Mouse (Mus musculus) forebrain, postnatal 0 days (tissue): ENCODE measurements around the gene Scgb2a2. TPM values are rescaled to one million over a fixed set of nuclear protein-coding genes. Genes with fewer than 3 reads are reported as not detected.
A peak's percentile ranks its signal among the peaks of the same experiment; 100 is the strongest.
"Not testable (repeated sequence)": the region's sequence is repeated elsewhere in the genome, so short reads cannot be mapped to it uniquely, and the experiment has no call there.

Experiments used
- ATAC-seq: fragments of 200-750 bp; cut with Nextera tagmentation; 2 replicates; pipeline ENCODE4 v1.8.0; 2017; ENCODE audit warnings: mild to moderate bottlenecking, moderate library complexity
- DNase-seq: peaks from one replicate; pipeline ENCODE4 v3.0.0-alpha.2; 2015
- H3K27ac ChIP-seq: fragments of 300-500 bp; sonication (generic); 2 replicates; pipeline ENCODE4 v1.5.1; 2014; ENCODE audit warnings: low read depth, mild to moderate bottlenecking, antibody characterized with exemption, low read length, moderate library complexity, mixed read lengths
- H3K27me3 ChIP-seq: fragments of 300-500 bp; sonication (generic); 2 replicates; pipeline ENCODE4 v1.6.1; 2014; ENCODE audit warnings: mild to moderate bottlenecking, low read length, mixed read lengths; ENCODE audit not compliant: insufficient read depth
- H3K36me3 ChIP-seq: fragments of 300-500 bp; sonication (generic); 2 replicates; pipeline ENCODE4 v1.6.1; 2014; ENCODE audit warnings: mild to moderate bottlenecking, moderate library complexity; ENCODE audit not compliant: insufficient read depth
- H3K4me1 ChIP-seq: fragments of 300-500 bp; sonication (generic); 2 replicates; pipeline ENCODE4 v1.6.1; 2014; ENCODE audit warnings: antibody characterized with exemption; ENCODE audit not compliant: insufficient read depth
- H3K4me2 ChIP-seq: fragments of 300-500 bp; sonication (generic); 2 replicates; pipeline ENCODE4 v1.6.1; 2014; ENCODE audit warnings: low read depth, mild to moderate bottlenecking, moderate library complexity
- H3K4me3 ChIP-seq: fragments of 300-500 bp; sonication (generic); 2 replicates; pipeline ENCODE4 v1.5.1; 2014; ENCODE audit warnings: low read depth, low read length, mixed read lengths
- H3K9ac ChIP-seq: fragments of 300-500 bp; sonication (generic); 2 replicates; pipeline ENCODE4 v1.6.1; 2014; ENCODE audit warnings: mild to moderate bottlenecking
- H3K9me3 ChIP-seq: fragments of 300-500 bp; sonication (generic); 2 replicates; pipeline ENCODE4 v1.6.1; 2016; ENCODE audit warnings: low read length
- CTCF ChIP-seq: sonication (generic); IDR thresholded peaks from 2 replicates; pipeline ENCODE4 v1.5.1; 2016; ENCODE audit warnings: antibody characterized with exemption, control low read depth, low read depth
- WGBS: fragments of 180-500 bp; shearing (Covaris S2); extraction: QIAGEN DNeasy Blood & Tissue Kit; methylation state at CpG from one replicate; pipeline ENCODE4 v1.1.7; 2014; 5-methylcytosine and 5-hydroxymethylcytosine counted together
- microRNA-seq, 2 experiments: library from miRNA; unstranded; fragments of <30 nt; microRNA quantifications; one replicate each; pipeline ENCODE4; 2016
- polyA plus RNA-seq: library from polyadenylated mRNA; unstranded; fragments of >200 nt; fragmentation: Nextera tagmentation; extraction: Ambion mirVana; gene quantifications from 2 replicates; pipeline ENCODE4 v1.2.1, GENCODE M21; 2015
- total RNA-seq: library from RNA; depleted of rRNA; stranded (reverse); fragments of >200 nt; gene quantifications from 2 replicates; pipeline ENCODE4 v1.2.3, GENCODE M21; 2014; rRNA removed

Scgb2a2 gene
- total and polyA plus RNA-seq, 2 experiments from 2014 or later: not detected

DNA sequence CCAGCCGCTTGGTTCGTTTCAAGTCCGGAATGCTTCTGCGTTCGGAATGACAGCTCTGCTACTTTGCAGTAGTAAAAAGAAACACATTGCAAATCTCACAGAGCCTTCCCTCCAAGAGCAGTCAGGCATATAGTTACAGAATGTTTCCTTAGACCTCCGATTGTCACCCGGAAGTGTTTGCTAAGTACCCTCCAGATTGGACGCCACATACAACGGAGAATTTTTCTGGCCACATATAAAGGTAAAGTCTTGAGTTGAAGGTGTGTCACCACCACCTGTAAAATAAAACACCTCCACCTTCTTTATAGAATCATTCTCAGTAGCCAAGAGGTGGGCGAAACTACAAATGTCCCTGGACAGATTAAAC, 52.4 kb downstream of the Scgb2a2 start:
- 9% methylated on average over 10 of the region's 10 CpGs for WGBS
- peak overlapping the region; percentile 52 for H3K4me2 ChIP-seq

DNA sequence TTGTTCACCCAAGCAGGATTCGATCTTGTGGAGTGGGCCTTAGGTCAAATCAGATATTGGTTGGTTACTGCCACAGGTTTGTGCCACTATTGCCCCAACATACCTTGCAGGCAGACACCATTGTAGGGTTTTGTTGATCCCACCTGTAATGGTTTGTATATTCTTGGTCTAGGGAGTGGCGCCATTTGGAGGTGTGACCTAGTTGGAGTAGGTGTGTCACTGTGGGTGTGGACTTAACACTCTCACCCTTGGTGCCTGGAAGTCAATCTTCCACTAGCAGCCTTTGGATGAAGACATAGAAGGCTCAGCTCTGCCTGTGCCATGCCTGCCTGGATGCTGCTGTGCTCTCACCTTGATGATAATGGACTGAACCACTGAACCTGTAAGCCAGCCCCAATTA, 53.3 kb downstream of the Scgb2a2 start:
- not testable (repeated sequence) for ATAC-seq, H3K4me2 ChIP-seq, DNase-seq, H3K9me3 ChIP-seq, H3K9ac ChIP-seq, H3K36me3 ChIP-seq, H3K4me1 ChIP-seq, H3K27ac ChIP-seq, H3K4me3 ChIP-seq, H3K27me3 ChIP-seq
- 100% methylated on average over 2 of the region's 2 CpGs for WGBS

More for the DNA sequence above, 52.4 kb downstream of the Scgb2a2 start:
- peak; percentile 81 for ATAC-seq
- Histone ChIP-seq H3K27ac (peak overlapping the region; percentile 88), H3K4me1 (0 out of 2 replicates have a peak, but pooled peaks cover 5% of the 10 kb centered on the region), H3K9ac (peak overlapping the region; percentile 40), H3K9me3 (no peaks in the 10 kb centered on the region), H3K4me3 (peak overlapping the region; percentile 84), H3K36me3 (no peaks in the 10 kb centered on the region), H3K27me3 (no peaks in the 10 kb centered on the region)
- no peak for TF ChIP-seq CTCF
- DNase-seq: no peak

Small RNA genes within 50 kb of the gene (microRNA-seq; reads per million reads assigned to microRNA genes)
- gene Gm22369: 0 reads per million in 2 experiments

Other genes starting within 250 kb of the Scgb2a2 start
- gene Incenp, start 52.0 kb downstream of the Scgb2a2 start, total RNA-seq: 6.2 and 15.9 TPM in 2 replicates
- gene Incenp, start 52.0 kb downstream of the Scgb2a2 start, polyA plus RNA-seq: 12.3 and 19.4 TPM in 2 replicates
- 228 and 300 TPM in 2 replicates for gene Fth1, start 133.0 kb downstream of the Scgb2a2 start, total RNA-seq
- gene Fth1, start 133.0 kb downstream of the Scgb2a2 start, polyA plus RNA-seq: 2,942 and 2,984 TPM in 2 replicates
- gene Best1, start 154.1 kb downstream of the Scgb2a2 start, total RNA-seq: 0.92 and 1.6 TPM in 2 replicates
- 1.6 and 3.6 TPM in 2 replicates for gene Best1, start 154.1 kb downstream of the Scgb2a2 start, polyA plus RNA-seq
- 14.4 and 19.9 TPM in 2 replicates for gene Rab3il1, start 154.1 kb downstream of the Scgb2a2 start, total RNA-seq
- 20.0 and 20.6 TPM in 2 replicates for gene Rab3il1, start 154.1 kb downstream of the Scgb2a2 start, polyA plus RNA-seq
- gene Fads3, start 194.0 kb downstream of the Scgb2a2 start, total RNA-seq: 45.5 and 45.6 TPM in 2 replicates
- gene Fads3, start 194.0 kb downstream of the Scgb2a2 start, polyA plus RNA-seq: 25.0 and 29.4 TPM in 2 replicates